Mouse (Mus musculus) liver, adult 2 months (tissue): ENCODE measurements around the gene Usp7. TPM values are rescaled to one million over a fixed set of nuclear protein-coding genes. Genes with fewer than 3 reads are reported as not detected.
A peak's percentile ranks its signal among the peaks of the same experiment; 100 is the strongest.

Source experiments
- DNase-seq: peaks from one replicate; pipeline ENCODE4 v3.0.0-alpha.2; 2011; ENCODE audit warnings: low read depth, low spot score; ENCODE audit errors: extremely low read depth
- H3K27ac ChIP-seq: fragments of 200-500 bp; replicated peaks from 2 replicates; pipeline ENCODE4 v1.5.1; 2012; ENCODE audit warnings: low read depth, mild to moderate bottlenecking, control low read depth, inconsistent platforms, low read length; ENCODE audit not compliant: insufficient read depth
- H3K27me3 ChIP-seq: fragments of 200-500 bp; 2 replicates; pipeline ENCODE4 v1.6.1; 2012; ENCODE audit warnings: mild to moderate bottlenecking, moderate library complexity, low read length, inconsistent platforms; ENCODE audit not compliant: control insufficient read depth, insufficient read depth
- H3K36me3 ChIP-seq: fragments of 200-500 bp; 2 replicates; pipeline ENCODE4 v1.6.1; 2012; ENCODE audit warnings: low read length, inconsistent platforms; ENCODE audit not compliant: control insufficient read depth, insufficient read depth
- H3K4me1 ChIP-seq: fragments of 200-500 bp; 2 replicates; pipeline ENCODE4 v1.6.1; 2011; ENCODE audit warnings: low read length; ENCODE audit not compliant: control insufficient read depth, insufficient read depth
- H3K4me3 ChIP-seq: fragments of 200-500 bp; 2 replicates; pipeline ENCODE4 v1.5.1; 2011; ENCODE audit warnings: low read depth, mild to moderate bottlenecking, control low read depth, low read length, moderate library complexity; ENCODE audit not compliant: insufficient read depth
- H3K79me2 ChIP-seq: fragments of 200-500 bp; 2 replicates; pipeline ENCODE4 v1.6.1; 2012; ENCODE audit warnings: inconsistent platforms, mild to moderate bottlenecking, low read length, moderate library complexity; ENCODE audit not compliant: control insufficient read depth, insufficient read depth
- H3K9ac ChIP-seq: fragments of 200-500 bp; 2 replicates; pipeline ENCODE4 v1.6.1; 2012; ENCODE audit warnings: low read depth, mild to moderate bottlenecking, control low read depth, inconsistent platforms, low read length
- CTCF ChIP-seq: fragments of 200-500 bp; IDR thresholded peaks from 2 replicates; pipeline ENCODE4 v1.5.1; 2011; ENCODE audit warnings: low read depth, low read length, control low read depth
- POLR2A ChIP-seq: fragments of 200-500 bp; IDR thresholded peaks from 2 replicates; pipeline ENCODE4 v1.6.1; 2011; ENCODE audit warnings: low read length, control low read depth; ENCODE audit not compliant: insufficient read depth; ENCODE audit errors: extremely low read depth
- WGBS: fragments of 180-500 bp; shearing (Covaris S2); methylation state at CpG from one replicate; pipeline ENCODE4 v1.1.7; 2018; 5-methylcytosine and 5-hydroxymethylcytosine counted together
- polyA plus RNA-seq: library from polyadenylated mRNA; depleted of rRNA; stranded (reverse); fragments of >200 nt; gene quantifications from 2 replicates; pipeline ENCODE4 v1.2.3, GENCODE M21; 2012
- total RNA-seq: library from RNA; depleted of rRNA; stranded (reverse); fragments of >200 nt; gene quantifications from 2 replicates; pipeline ENCODE4 v1.2.3, GENCODE M21; 2014

Gene Usp7
- total and polyA plus RNA-seq, 2 experiments: 12.5 to 41.5 TPM

DNA sequence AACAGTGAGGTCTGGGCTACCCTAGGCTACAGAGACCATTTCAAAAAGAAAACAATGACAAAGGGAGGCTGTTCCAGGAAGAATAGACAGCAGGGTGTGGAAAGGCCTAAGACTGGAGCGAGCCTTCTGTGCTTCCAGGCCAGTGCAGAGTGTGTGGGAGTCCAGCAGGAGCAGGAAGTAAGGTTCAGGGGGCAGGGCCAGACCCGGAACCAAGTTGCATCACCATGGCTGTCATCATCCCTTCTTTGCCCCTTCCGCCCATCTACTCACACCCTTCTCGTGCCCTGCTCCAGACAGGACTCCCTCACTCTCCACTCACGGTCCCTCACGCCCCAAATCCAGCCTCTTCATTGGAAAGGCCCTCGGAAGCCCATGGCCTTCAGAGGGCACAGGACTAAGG is 124.8 kb downstream of the Usp7 start:
- DNase-seq: peak; percentile 55
- peaks cover 51% of the 10 kb centered on the region for H3K4me1 ChIP-seq
- H3K79me2 ChIP-seq: peaks cover 56% of the 10 kb centered on the region
- no peak overlapping the region for H3K4me3 ChIP-seq
- H3K27ac ChIP-seq: peak overlapping the region; percentile 6; the same call in 1 of the 2 replicates
- H3K36me3 ChIP-seq: peaks cover 4% of the 10 kb centered on the region
- H3K9ac ChIP-seq: no peak overlapping the region
- H3K27me3 ChIP-seq: no peaks in the 10 kb centered on the region
- WGBS: 24% methylated on average over 7 of the region's 7 CpGs
- TF ChIP-seq POLR2A (no peak), CTCF (no peak)

DNA sequence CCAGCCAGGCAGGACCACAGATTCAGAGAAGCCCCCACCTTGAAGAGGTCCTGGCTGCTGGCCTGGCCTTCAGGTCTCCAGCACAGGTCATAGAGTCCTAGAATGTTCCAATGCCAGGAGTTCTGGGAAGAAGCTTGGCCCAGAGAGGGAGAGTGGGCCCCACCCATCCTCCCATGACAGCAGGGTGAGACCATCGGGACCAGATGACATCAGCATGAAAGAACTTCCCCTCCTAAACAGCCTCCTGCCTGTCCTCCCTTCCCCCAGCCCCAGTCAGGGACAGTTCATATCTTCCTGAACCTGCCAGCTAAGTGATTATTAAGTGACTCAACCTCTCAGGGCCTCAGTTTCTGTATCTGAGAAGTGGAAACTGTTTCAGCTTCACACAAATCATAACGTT is 125.7 kb downstream of the Usp7 start:
- H3K4me3 ChIP-seq: no peak overlapping the region
- H3K27ac ChIP-seq: no peak overlapping the region
- no peaks in the 10 kb centered on the region for H3K27me3 ChIP-seq
- peaks cover 4% of the 10 kb centered on the region for H3K36me3 ChIP-seq
- WGBS: 37% methylated on average over 2 of the region's 2 CpGs
- peaks cover 56% of the 10 kb centered on the region for H3K79me2 ChIP-seq
- TF ChIP-seq CTCF (no peak), POLR2A (no peak)
- DNase-seq: no peak
- no peak overlapping the region for H3K9ac ChIP-seq
- H3K4me1 ChIP-seq: peaks cover 51% of the 10 kb centered on the region

DNA sequence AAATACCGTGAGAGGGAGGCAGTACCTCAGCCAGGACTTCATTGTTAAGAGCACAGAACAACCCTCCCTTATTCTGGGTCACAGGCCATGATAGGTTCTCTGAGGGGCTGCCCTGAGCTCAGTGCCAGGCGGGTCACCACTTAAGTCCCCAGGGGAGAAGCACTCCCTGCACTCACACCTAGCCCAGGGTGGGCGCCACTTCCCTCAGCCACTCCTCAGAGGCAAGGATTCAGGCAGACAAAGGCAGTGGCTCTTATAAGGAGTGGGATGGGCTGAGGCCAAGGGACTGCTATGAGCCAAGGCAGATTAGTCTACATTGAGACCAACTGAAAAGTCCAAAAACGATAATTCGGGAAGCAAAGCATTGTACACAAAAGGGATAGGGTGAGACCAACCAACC is 126.7 kb downstream of the Usp7 start:
- no peak overlapping the region for H3K4me3 ChIP-seq
- no peak overlapping the region for H3K9ac ChIP-seq
- H3K79me2 ChIP-seq: peaks cover 47% of the 10 kb centered on the region
- H3K36me3 ChIP-seq: peaks cover 4% of the 10 kb centered on the region
- H3K27ac ChIP-seq: no peak overlapping the region
- no peak for DNase-seq
- peaks cover 45% of the 10 kb centered on the region for H3K4me1 ChIP-seq
- 67% methylated on average over 5 of the region's 5 CpGs for WGBS
- no peaks in the 10 kb centered on the region for H3K27me3 ChIP-seq
- no peak for TF ChIP-seq POLR2A
- no peak for TF ChIP-seq CTCF

DNA sequence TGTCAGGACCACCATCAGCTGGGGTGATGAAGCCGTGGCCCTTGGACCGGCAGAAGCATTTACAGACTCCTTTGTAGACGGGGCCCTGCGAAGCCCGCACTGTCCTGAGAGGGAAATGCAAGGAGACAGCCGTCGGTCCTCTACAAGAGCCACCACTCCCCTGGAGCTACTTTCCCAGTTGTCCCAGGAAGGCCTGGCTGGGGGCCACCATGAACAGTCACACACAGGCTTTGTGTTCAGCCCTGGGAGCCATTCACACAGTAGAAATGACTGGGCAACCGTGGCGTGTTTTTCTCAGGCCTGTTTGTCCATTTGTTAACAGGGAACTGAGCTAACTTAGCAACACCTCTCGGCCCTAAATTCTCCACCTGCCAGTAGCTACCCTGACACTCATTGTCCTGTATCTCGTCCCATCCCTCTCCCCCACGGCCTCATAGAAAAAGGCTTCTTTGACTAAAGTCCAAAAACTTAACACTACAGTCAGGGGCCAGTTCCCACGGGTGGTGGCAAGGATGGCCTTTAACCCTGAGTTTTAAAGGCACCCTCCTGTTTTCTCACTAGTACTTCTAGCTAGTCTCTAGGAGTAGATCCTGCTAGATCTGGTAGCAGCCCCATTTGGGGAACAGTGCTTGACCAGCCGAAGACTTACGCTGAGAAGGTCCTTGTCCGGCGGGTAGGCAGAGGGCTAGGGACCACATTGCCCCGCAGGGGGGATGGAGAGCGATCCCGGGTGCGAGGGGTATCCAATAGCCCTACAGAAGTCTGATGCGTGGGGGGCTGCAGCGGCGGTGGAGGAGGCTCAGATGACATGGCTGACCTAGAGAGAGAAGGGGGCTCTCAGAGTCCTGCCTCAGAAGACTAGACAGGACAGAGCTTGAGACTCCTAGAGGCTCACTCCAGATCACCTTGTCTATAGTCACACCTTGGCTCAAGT is 128.2 kb downstream of the Usp7 start:
- 82% methylated on average over 24 of the region's 24 CpGs for WGBS
- Histone ChIP-seq H3K4me3 (no peak overlapping the region), H3K27ac (no peak overlapping the region), H3K36me3 (peaks cover 11% of the 10 kb centered on the region), H3K9ac (no peak overlapping the region), H3K79me2 (peaks cover 32% of the 10 kb centered on the region), H3K27me3 (no peaks in the 10 kb centered on the region), H3K4me1 (peaks cover 47% of the 10 kb centered on the region)
- no peak for TF ChIP-seq CTCF
- no peak for TF ChIP-seq POLR2A
- DNase-seq: no peak

- Histone ChIP-seq H3K4me1 (peaks cover 50% of the 10 kb centered on the region), H3K36me3 (peaks cover 11% of the 10 kb centered on the region), H3K4me3 (no peak overlapping the region), H3K9ac (no peak overlapping the region), H3K27me3 (no peaks in the 10 kb centered on the region), H3K27ac (no peak overlapping the region), H3K79me2 (peaks cover 25% of the 10 kb centered on the region)
- 66% methylated on average over 2 of the region's 2 CpGs for WGBS
- TF ChIP-seq POLR2A (no peak), CTCF (no peak)
- no peak for DNase-seq
These were observed 129.1 kb downstream of the Usp7 start for GRCm38 (mm10) chr16:8663022-8663421.

DNA sequence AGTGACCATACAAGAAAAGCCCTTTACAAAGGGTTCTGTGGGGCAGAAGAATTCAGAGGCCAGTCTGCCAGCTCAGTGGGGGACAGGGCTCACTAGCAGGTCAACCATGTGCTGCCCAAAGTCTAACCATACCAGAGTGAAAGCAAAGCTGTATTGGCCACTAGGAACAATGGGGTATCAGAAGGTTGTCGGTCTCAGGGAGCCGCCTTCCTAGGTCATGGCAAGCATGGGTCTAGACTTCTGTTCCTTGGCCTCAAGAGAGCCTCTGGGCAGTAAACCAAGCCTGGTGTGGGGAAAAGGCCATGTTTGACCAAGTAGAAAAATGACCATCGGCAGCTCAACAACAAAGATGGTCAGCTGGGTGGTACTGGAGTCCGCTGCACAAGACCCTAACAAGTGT is 133.3 kb downstream of the Usp7 start:
- peak overlapping the region; percentile 61 for H3K27ac ChIP-seq
- no peaks in the 10 kb centered on the region for H3K27me3 ChIP-seq
- TF ChIP-seq POLR2A: no peak
- H3K79me2 ChIP-seq: no peaks in the 10 kb centered on the region
- no peak overlapping the region for H3K9ac ChIP-seq
- H3K4me1 ChIP-seq: peaks cover 25% of the 10 kb centered on the region
- peak; percentile 78 for DNase-seq
- H3K4me3 ChIP-seq: no peak overlapping the region
- peaks cover 11% of the 10 kb centered on the region for H3K36me3 ChIP-seq
- 38% methylated on average over 4 of the region's 4 CpGs for WGBS
